Mouse (Mus musculus) liver, adult 2 months (tissue): ENCODE measurements at regions not wholly inside any gene's neighbourhood (a gene's known extent, or its start where the extent isn't known, plus 50 kb on each side); places are given as distances from the start of the nearest gene placed in this dataset.
A peak's percentile ranks its signal among the peaks of the same experiment; 100 is the strongest.

Source experiments
- DNase-seq: peaks from one replicate; pipeline ENCODE4 v3.0.0-alpha.2; 2011; ENCODE audit warnings: low read depth, low spot score; ENCODE audit errors: extremely low read depth
- H3K27ac ChIP-seq: fragments of 200-500 bp; replicated peaks from 2 replicates; pipeline ENCODE4 v1.5.1; 2012; ENCODE audit warnings: low read depth, mild to moderate bottlenecking, control low read depth, inconsistent platforms, low read length; ENCODE audit not compliant: insufficient read depth
- H3K27me3 ChIP-seq: fragments of 200-500 bp; 2 replicates; pipeline ENCODE4 v1.6.1; 2012; ENCODE audit warnings: mild to moderate bottlenecking, moderate library complexity, low read length, inconsistent platforms; ENCODE audit not compliant: control insufficient read depth, insufficient read depth
- H3K36me3 ChIP-seq: fragments of 200-500 bp; 2 replicates; pipeline ENCODE4 v1.6.1; 2012; ENCODE audit warnings: low read length, inconsistent platforms; ENCODE audit not compliant: control insufficient read depth, insufficient read depth
- H3K4me1 ChIP-seq: fragments of 200-500 bp; 2 replicates; pipeline ENCODE4 v1.6.1; 2011; ENCODE audit warnings: low read length; ENCODE audit not compliant: control insufficient read depth, insufficient read depth
- H3K4me3 ChIP-seq: fragments of 200-500 bp; 2 replicates; pipeline ENCODE4 v1.5.1; 2011; ENCODE audit warnings: low read depth, mild to moderate bottlenecking, control low read depth, low read length, moderate library complexity; ENCODE audit not compliant: insufficient read depth
- H3K79me2 ChIP-seq: fragments of 200-500 bp; 2 replicates; pipeline ENCODE4 v1.6.1; 2012; ENCODE audit warnings: inconsistent platforms, mild to moderate bottlenecking, low read length, moderate library complexity; ENCODE audit not compliant: control insufficient read depth, insufficient read depth
- H3K9ac ChIP-seq: fragments of 200-500 bp; 2 replicates; pipeline ENCODE4 v1.6.1; 2012; ENCODE audit warnings: low read depth, mild to moderate bottlenecking, control low read depth, inconsistent platforms, low read length
- CTCF ChIP-seq: fragments of 200-500 bp; IDR thresholded peaks from 2 replicates; pipeline ENCODE4 v1.5.1; 2011; ENCODE audit warnings: low read depth, low read length, control low read depth
- POLR2A ChIP-seq: fragments of 200-500 bp; IDR thresholded peaks from 2 replicates; pipeline ENCODE4 v1.6.1; 2011; ENCODE audit warnings: low read length, control low read depth; ENCODE audit not compliant: insufficient read depth; ENCODE audit errors: extremely low read depth
- WGBS: fragments of 180-500 bp; shearing (Covaris S2); methylation state at CpG from one replicate; pipeline ENCODE4 v1.1.7; 2018; 5-methylcytosine and 5-hydroxymethylcytosine counted together

- Histone ChIP-seq H3K27ac (no peak overlapping the region), H3K79me2 (no peaks in the 10 kb centered on the region), H3K4me3 (no peak overlapping the region), H3K27me3 (no peaks in the 10 kb centered on the region), H3K9ac (no peak overlapping the region), H3K36me3 (no peaks in the 10 kb centered on the region), H3K4me1 (peaks cover 1% of the 10 kb centered on the region; the same call in 1 of the 2 replicates)
- no peak for DNase-seq
- TF ChIP-seq CTCF (no peak), POLR2A (no peak)
- WGBS = 87% methylated on average over 5 of the region's 5 CpGs
Observed at GRCm38 (mm10) chr8:115583221-115583620, 124.4 kb downstream of the Maf start.

DNA sequence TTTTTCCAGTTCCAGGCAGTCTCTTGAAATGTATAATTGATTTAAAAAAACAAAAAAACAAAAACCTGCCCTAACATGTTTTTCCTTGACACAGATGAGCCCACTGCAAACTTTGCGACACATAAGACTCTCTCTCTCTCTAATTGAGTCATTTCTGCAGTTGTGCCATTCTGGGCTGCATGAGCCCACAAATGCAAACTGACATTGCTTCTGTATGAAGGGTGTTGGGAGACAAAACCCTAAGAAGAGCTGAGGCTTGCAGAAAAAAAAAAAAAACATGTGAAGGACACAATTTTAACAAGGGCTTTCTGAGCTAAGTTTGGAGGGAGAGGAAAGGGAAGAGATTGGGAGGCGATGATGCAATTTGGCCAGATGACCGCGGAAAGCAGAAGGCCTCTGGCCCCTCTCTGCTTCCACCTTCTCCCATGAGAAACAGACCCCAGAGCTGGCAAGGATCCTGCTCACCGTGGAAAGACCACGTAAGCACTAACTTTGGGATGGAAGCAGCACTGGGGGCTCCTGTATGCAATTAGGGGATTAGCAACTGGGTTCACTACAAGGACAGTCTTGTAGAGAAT is 125.6 kb downstream of the Maf start:
- peaks cover 1% of the 10 kb centered on the region; the same call in 1 of the 2 replicates for H3K4me1 ChIP-seq
- no peak for TF ChIP-seq CTCF
- no peak for TF ChIP-seq POLR2A
- H3K27me3 ChIP-seq = no peaks in the 10 kb centered on the region
- 68% methylated on average over 6 of the region's 6 CpGs for WGBS
- H3K27ac ChIP-seq = peak overlapping the region; percentile 28; the same call in 1 of the 2 replicates
- no peak overlapping the region for H3K4me3 ChIP-seq
- H3K9ac ChIP-seq = no peak overlapping the region
- no peaks in the 10 kb centered on the region for H3K79me2 ChIP-seq
- DNase-seq = peak; percentile 29
- no peaks in the 10 kb centered on the region for H3K36me3 ChIP-seq

- Histone ChIP-seq H3K79me2 (no peaks in the 10 kb centered on the region), H3K27me3 (no peaks in the 10 kb centered on the region), H3K4me3 (no peak overlapping the region), H3K36me3 (no peaks in the 10 kb centered on the region), H3K27ac (no peak overlapping the region), H3K9ac (no peak overlapping the region), H3K4me1 (no peaks in the 10 kb centered on the region; the same call in 1 of the 2 replicates)
- TF ChIP-seq POLR2A = no peak
- TF ChIP-seq CTCF = no peak
- no peak for DNase-seq
- 70% methylated on average over 7 of the region's 7 CpGs for WGBS
Observed at GRCm38 (mm10) chr8:115568394-115568793, 139.2 kb downstream of the Maf start.

DNA sequence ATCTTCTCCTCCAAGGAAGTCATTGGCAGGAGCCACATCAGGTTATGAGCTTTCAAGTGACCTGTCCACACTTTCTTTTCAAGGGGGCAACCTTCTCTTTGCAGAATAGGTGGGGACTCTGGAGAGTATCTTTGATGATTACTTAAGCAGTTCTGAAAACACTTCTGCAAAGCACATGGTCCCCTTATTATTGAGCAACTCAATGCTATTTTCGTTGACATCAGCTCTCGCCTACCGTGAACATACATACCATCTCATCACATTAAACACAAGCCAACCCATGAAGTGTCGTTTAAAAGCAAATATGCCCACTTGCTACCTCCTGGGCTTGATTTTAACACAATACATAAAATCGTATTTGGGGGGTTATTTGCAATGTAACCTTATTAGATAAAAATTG is 141.8 kb downstream of the Maf start:
- no peak for DNase-seq
- no peak overlapping the region for H3K27ac ChIP-seq
- no peak overlapping the region for H3K9ac ChIP-seq
- no peaks in the 10 kb centered on the region for H3K79me2 ChIP-seq
- peaks cover 4% of the 10 kb centered on the region for H3K4me1 ChIP-seq
- TF ChIP-seq POLR2A (no peak), CTCF (no peak)
- no peaks in the 10 kb centered on the region for H3K36me3 ChIP-seq
- no peak overlapping the region for H3K4me3 ChIP-seq
- H3K27me3 ChIP-seq = no peaks in the 10 kb centered on the region
- 88% methylated on average over 5 of the region's 5 CpGs for WGBS

DNA sequence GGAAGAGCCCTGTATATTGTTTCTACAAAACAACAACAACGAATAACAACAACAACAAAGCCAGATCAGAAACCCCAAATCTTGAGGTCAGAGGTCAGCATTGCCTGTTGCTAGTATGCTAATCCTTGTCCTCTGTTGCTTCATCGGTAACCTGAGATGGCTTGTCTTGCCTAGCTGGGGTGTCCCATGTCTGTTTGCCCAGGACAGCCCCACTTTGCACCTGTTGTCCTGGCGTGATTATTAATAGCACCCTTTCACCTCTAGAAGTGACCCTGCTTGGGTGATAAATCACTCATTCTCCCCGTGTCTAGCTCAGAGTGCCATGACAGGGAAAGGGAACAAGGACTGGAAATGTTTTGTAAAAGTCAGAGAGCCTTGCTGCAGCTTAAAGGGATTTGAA is 145.2 kb downstream of the Maf start:
- Histone ChIP-seq H3K27ac (no peak overlapping the region), H3K9ac (no peak overlapping the region), H3K27me3 (no peaks in the 10 kb centered on the region), H3K79me2 (no peaks in the 10 kb centered on the region), H3K4me3 (no peak overlapping the region), H3K36me3 (no peaks in the 10 kb centered on the region), H3K4me1 (peaks cover 4% of the 10 kb centered on the region)
- WGBS = 28% methylated on average over 4 of the region's 4 CpGs
- peak; percentile 32 for DNase-seq
- no peak for TF ChIP-seq POLR2A
- no peak for TF ChIP-seq CTCF
